Mouse (Mus musculus) adrenal gland (tissue): Measurements from ENCODE around the gene Cts6.
"Not testable (repeated sequence)": the region's sequence is repeated elsewhere in the genome, so short reads cannot be mapped to it uniquely, and the experiment has no call there.

Experiments used
- intact Hi-C: fragments of 180-260 bp; cut with DNase I; formaldehyde crosslinking; loops from one replicate; pipeline ENCODE4 v1.15.1; 2025
- long read RNA-seq, 2 experiments: library from polyadenylated mRNA; unstranded; transcript quantifications; one replicate each; pipeline ENCODE4 v2.0.0; 2020; ENCODE audit warnings: borderline replicate concordance in 1 of 2; ENCODE audit not compliant: insufficient replicate concordance in 1 of 2

The Cts6 gene
- long read RNA-seq, experiment 1 = 0 reads
- long read RNA-seq, experiment 2 = 0 reads

DNA sequence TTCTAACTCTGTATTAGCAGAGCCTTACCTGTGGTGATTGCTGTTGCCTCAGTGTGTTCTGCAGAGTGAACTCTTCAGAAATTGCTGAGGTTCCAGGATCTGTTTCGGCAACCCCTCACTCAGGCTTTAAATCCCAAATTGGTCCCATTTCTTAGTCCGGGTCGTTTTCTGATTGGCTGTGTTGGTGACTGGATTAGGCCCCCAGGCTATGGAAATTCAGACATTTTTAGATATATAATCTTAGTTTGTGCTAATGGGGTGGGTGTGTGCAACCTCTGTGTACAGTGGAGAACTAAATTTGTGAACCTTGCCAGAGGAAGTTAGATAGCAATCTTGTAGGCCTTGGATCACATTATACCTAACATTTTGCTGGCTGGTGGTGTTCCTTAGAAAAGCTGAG is at the start of gene Cts6:
Gene Cts6, minus strand, starts transcription at position 101 of the 400 bp plus-strand sequence.
- intact Hi-C loops = no loop called here

DNA sequence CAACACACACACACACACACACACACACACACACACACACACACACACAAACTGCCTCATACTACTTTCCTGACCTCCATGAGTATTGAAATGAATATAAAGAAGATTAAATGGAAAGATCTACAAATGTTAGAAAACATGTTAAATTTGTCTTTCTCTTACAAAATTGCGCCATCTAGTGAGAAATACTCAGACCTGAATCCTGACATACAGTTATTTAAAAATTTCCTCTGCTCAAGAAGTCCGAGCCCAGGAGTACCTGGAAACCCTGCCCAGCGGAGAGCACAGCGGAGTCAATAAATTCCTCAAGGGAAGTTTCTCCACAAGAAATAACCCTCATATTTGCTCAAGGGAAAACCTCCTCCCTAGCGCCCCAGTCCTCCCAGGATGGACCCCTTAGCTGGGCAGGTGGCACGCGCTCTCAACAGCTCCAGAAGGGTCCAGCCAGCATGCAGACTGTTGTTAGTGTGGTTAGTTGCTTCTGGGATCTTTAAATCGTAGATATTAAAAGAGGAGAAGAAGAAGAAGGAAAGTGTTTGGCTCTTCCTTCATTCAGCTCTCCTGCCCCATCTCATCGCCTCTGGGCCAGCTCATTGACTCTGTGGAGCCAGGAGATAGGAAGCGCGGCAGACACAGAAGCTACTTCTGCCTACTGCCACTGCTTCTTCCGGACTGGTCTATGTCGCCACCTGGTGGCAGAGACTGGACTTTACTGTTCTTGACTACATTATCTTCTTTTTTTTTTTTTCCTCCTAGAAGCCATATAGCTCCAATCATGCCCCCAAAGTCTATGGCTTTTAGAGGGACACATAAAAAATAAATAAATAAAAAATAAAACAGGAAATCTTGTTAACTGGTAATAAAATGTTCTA is 38.1 kb upstream of the Cts6 start:
- intact Hi-C loops = loop anchor here (10.0 kb wide), 1 partner anchor 487 kb away; no protein-coding TSS in a partner anchor

DNA sequence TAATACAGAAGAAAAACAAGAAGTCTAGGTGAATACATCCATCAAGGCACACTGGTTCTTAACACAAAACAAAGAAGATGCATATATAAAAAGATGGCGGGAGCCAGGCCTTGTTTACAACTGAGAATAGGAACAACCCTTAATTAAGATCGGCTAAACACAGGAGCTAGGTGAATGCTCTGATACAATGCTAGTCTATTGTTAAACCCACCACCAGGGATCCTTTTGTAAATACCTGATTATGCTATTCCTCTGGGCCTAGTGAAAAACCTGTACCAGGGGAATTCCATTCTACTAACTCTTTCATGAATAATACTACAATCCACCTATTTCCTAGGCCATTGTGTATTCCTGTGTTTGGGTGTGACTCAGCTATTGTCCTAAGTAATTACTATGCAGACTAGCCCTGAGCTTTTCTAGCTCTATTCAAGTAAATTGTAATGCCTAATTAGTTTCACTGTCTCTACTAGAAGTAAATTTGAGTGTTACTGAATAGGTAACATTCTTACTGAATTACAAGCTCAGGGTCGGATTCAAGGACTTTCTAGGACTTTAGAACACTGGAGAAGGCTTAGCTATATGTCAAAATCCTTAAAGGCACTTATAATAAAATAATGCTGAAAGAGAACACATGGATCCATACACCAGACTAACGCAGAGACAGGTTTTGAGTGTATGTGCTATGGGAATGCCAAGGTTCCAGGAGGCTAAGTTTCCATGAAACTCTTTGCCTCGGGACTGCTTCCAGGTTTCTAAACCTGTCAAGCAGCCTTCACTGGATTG is 17.9 kb downstream of the Cts6 start:
- intact Hi-C loops = not testable (repeated sequence)

DNA sequence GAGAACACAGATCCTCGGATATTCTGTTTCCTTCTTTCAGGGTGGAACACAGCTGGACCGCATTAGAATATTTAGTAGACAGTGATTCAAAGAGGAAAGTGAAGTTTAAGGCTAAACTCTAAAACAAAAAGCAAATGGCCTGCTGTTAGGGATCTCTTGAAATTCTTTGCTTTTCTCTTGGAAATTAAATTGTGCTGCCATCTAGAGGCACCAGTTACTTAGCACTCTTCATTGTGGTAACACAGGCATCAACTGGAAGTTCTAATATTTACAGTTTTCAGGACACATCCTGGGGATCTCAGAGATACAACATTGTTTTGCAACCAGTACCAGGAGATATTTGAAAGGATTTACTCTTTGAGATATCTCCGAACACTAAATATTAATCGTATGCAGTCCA is 38.6 kb downstream of the Cts6 start:
- intact Hi-C loops = no loop called here

DNA sequence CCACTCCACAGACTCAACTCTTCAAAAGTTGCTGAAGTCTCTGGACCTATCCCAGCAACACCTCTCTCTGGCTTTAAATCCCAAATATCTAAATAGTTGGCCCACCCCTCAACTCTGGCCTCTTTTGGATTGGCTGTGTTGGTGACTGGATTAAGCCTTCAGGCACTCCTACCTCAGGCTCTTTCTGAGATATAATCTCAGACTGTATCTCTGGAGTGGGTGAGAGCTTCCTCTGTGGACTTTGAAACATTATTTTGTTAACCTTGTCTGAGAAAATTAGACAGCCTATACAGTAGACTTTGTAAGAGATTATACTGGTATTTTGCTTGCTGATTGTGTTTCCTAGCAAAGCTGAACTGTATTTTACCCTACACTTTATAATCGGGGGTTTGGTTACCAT is 39.1 kb downstream of the Cts6 start, which contains the start of gene Ctsr:
Gene Ctsr, minus strand, starts transcription at position 101 of the 400 bp plus-strand sequence.
- intact Hi-C loops = no loop called here
